Mouse (Mus musculus): ENCODE measurements around the gene Cacnb4.

Gene Cacnb4

DNA sequence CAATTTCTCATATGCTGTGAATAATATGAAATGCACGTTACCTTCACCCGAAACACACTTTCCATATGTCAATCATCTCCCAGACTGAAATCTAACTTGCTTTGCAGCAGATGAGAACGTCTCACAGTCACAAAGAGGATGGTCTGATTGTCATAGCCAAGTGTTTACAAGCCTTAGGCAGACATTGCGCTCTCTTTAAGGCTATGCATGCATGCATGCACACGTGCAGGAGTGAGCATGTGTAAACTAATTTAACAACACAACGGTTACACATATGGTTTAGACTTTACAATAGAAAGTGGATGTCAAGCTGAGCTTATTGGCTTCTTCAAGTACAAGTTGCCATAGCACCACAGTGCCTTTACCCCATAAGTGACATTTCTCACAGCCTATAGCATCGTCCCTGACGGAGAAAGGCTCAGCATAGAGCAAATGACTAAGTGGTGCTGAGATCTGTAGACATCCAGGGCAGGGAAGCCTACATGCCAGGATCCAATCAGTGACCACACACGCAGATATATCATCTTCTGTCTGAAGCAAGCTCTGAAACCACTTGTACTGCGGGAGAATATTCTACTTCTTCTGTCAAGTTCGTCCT lies 181.4 kb downstream of the Cacnb4 start:
- H3K36me3 ChIP-seq (ENCODE audit: insufficient read depth, low read length): no peaks in the 10 kb centered on the region
- no peaks in the 10 kb centered on the region for H3K27me3 ChIP-seq (ENCODE audit: insufficient read depth, low read length)
- H3K4me3 ChIP-seq (replicated peaks; ENCODE audit: low read length): no peak overlapping the region
- H3K4me1 ChIP-seq (replicated peaks; ENCODE audit: low read depth, low read length): no peaks in the 10 kb centered on the region
- H3K9me3 ChIP-seq (ENCODE audit: low read length): no peaks in the 10 kb centered on the region
- no peak for TF ChIP-seq NANOG (IDR thresholded peaks at IDR 0.05; ENCODE audit: borderline replicate concordance, low read length)
- no peak for TF ChIP-seq CTCF (conservative IDR thresholded peaks at IDR 0.05; ENCODE audit: low read length)
- no peak for TF ChIP-seq POU5F1 (IDR thresholded peaks at IDR 0.05; ENCODE audit: borderline replicate concordance, low read length)

DNA sequence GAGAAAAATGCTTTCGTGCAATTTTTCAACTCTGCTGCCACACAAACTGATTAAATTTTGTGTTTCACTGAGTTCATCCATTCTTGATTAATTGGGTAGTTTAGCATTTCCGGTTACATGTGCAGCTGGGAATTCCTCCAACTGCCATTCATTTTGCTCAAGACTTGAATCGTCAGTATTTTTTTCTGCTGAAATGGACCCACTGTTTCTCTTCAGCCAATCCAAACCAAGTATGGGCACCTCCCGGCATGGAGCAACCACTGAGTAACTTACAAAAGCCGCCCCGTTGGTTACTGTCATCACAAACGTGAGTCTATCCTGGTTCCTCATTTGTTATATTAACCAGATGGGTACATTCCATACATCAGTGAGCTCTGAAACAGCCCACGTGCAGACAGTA lies 182.4 kb downstream of the Cacnb4 start:
- H3K36me3 ChIP-seq (ENCODE audit: insufficient read depth, low read length): no peaks in the 10 kb centered on the region
- H3K4me1 ChIP-seq (replicated peaks; ENCODE audit: low read depth, low read length): no peaks in the 10 kb centered on the region
- H3K9me3 ChIP-seq (ENCODE audit: low read length): no peaks in the 10 kb centered on the region
- H3K27me3 ChIP-seq (ENCODE audit: insufficient read depth, low read length): no peaks in the 10 kb centered on the region
- no peak for TF ChIP-seq CTCF (conservative IDR thresholded peaks at IDR 0.05; ENCODE audit: low read length)
- TF ChIP-seq NANOG (IDR thresholded peaks at IDR 0.05; ENCODE audit: borderline replicate concordance, low read length): no peak
- TF ChIP-seq POU5F1 (IDR thresholded peaks at IDR 0.05; ENCODE audit: borderline replicate concordance, low read length): no peak
- H3K4me3 ChIP-seq (replicated peaks; ENCODE audit: low read length): no peak overlapping the region

DNA sequence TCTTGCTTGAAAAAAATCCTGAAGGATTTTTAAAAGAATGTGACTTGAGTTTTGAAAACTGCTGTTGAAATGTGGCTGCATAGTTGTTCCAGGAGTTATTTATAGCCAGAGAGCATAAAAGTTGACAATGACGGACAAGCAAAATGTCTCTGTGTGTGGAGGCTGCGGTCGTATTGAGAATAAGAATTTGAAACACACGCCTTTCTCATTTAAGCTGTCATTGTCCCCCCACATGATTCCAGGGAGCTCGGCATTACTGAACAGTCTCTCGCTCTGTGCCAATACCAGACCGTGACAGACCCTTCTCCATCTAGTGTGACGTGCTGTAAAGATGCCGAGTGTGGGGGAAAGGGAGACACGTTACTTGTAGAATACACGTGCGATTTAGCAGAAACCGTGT lies 183.8 kb downstream of the Cacnb4 start:
- Histone ChIP-seq H3K4me1 (replicated peaks; ENCODE audit: low read depth, low read length) (no peaks in the 10 kb centered on the region), H3K4me3 (replicated peaks; ENCODE audit: low read length) (no peak overlapping the region), H3K27me3 (ENCODE audit: insufficient read depth, low read length) (no peaks in the 10 kb centered on the region), H3K36me3 (ENCODE audit: insufficient read depth, low read length) (no peaks in the 10 kb centered on the region), H3K9me3 (ENCODE audit: low read length) (no peaks in the 10 kb centered on the region)
- TF ChIP-seq NANOG (IDR thresholded peaks at IDR 0.05; ENCODE audit: borderline replicate concordance, low read length) (no peak), CTCF (conservative IDR thresholded peaks at IDR 0.05; ENCODE audit: low read length) (no peak), POU5F1 (IDR thresholded peaks at IDR 0.05; ENCODE audit: borderline replicate concordance, low read length) (no peak)

GRCm38 (mm10) chr2:52489840-52490239 lies 186.8 kb downstream of the Cacnb4 start:
- Histone ChIP-seq H3K36me3 (ENCODE audit: insufficient read depth, low read length) (no peaks in the 10 kb centered on the region), H3K4me3 (replicated peaks; ENCODE audit: low read length) (no peak overlapping the region), H3K4me1 (replicated peaks; ENCODE audit: low read depth, low read length) (no peaks in the 10 kb centered on the region), H3K9me3 (ENCODE audit: low read length) (no peaks in the 10 kb centered on the region), H3K27me3 (ENCODE audit: insufficient read depth, low read length) (no peaks in the 10 kb centered on the region)
- TF ChIP-seq NANOG (IDR thresholded peaks at IDR 0.05; ENCODE audit: borderline replicate concordance, low read length) (no peak), POU5F1 (IDR thresholded peaks at IDR 0.05; ENCODE audit: borderline replicate concordance, low read length) (no peak), CTCF (conservative IDR thresholded peaks at IDR 0.05; ENCODE audit: low read length) (no peak)

GRCm38 (mm10) chr2:52483496-52483895 lies 193.1 kb downstream of the Cacnb4 start:
- Histone ChIP-seq H3K4me3 (replicated peaks; ENCODE audit: low read length) (no peak overlapping the region), H3K4me1 (replicated peaks; ENCODE audit: low read depth, low read length) (no peaks in the 10 kb centered on the region), H3K9me3 (ENCODE audit: low read length) (no peaks in the 10 kb centered on the region), H3K36me3 (ENCODE audit: insufficient read depth, low read length) (no peaks in the 10 kb centered on the region), H3K27me3 (ENCODE audit: insufficient read depth, low read length) (no peaks in the 10 kb centered on the region)
- TF ChIP-seq NANOG (IDR thresholded peaks at IDR 0.05; ENCODE audit: borderline replicate concordance, low read length) (no peak), POU5F1 (IDR thresholded peaks at IDR 0.05; ENCODE audit: borderline replicate concordance, low read length) (no peak), CTCF (conservative IDR thresholded peaks at IDR 0.05; ENCODE audit: low read length) (no peak)

GRCm38 (mm10) chr2:52480476-52480875 lies 196.2 kb downstream of the Cacnb4 start:
- no peaks in the 10 kb centered on the region for H3K4me1 ChIP-seq (replicated peaks; ENCODE audit: low read depth, low read length)
- TF ChIP-seq CTCF (conservative IDR thresholded peaks at IDR 0.05; ENCODE audit: low read length): no peak
- no peak for TF ChIP-seq NANOG (IDR thresholded peaks at IDR 0.05; ENCODE audit: borderline replicate concordance, low read length)
- H3K27me3 ChIP-seq (ENCODE audit: insufficient read depth, low read length): no peaks in the 10 kb centered on the region
- H3K36me3 ChIP-seq (ENCODE audit: insufficient read depth, low read length): no peaks in the 10 kb centered on the region
- no peaks in the 10 kb centered on the region for H3K9me3 ChIP-seq (ENCODE audit: low read length)
- H3K4me3 ChIP-seq (replicated peaks; ENCODE audit: low read length): no peak overlapping the region

- TF ChIP-seq CTCF (conservative IDR thresholded peaks at IDR 0.05; ENCODE audit: low read length) (no peak), POU5F1 (IDR thresholded peaks at IDR 0.05; ENCODE audit: borderline replicate concordance, low read length) (no peak), NANOG (IDR thresholded peaks at IDR 0.05; ENCODE audit: borderline replicate concordance, low read length) (no peak)
- Histone ChIP-seq H3K4me3 (replicated peaks; ENCODE audit: low read length) (no peak overlapping the region), H3K27me3 (ENCODE audit: insufficient read depth, low read length) (no peaks in the 10 kb centered on the region), H3K36me3 (ENCODE audit: insufficient read depth, low read length) (no peaks in the 10 kb centered on the region), H3K4me1 (replicated peaks; ENCODE audit: low read depth, low read length) (no peaks in the 10 kb centered on the region), H3K9me3 (ENCODE audit: low read length) (no peaks in the 10 kb centered on the region)
Measured at GRCm38 (mm10) chr2:52478501-52478900, 198.1 kb downstream of the Cacnb4 start.

GRCm38 (mm10) chr2:52477550-52477907 lies 199.1 kb downstream of the Cacnb4 start:
- H3K4me1 ChIP-seq (replicated peaks; ENCODE audit: low read depth, low read length): no peaks in the 10 kb centered on the region
- no peak for TF ChIP-seq NANOG (IDR thresholded peaks at IDR 0.05; ENCODE audit: borderline replicate concordance, low read length)
- TF ChIP-seq CTCF (conservative IDR thresholded peaks at IDR 0.05; ENCODE audit: low read length): no peak
- TF ChIP-seq POU5F1 (IDR thresholded peaks at IDR 0.05; ENCODE audit: borderline replicate concordance, low read length): no peak
- H3K27me3 ChIP-seq (ENCODE audit: insufficient read depth, low read length): no peaks in the 10 kb centered on the region
- no peak overlapping the region for H3K4me3 ChIP-seq (replicated peaks; ENCODE audit: low read length)
- no peaks in the 10 kb centered on the region for H3K9me3 ChIP-seq (ENCODE audit: low read length)
- no peaks in the 10 kb centered on the region for H3K36me3 ChIP-seq (ENCODE audit: insufficient read depth, low read length)
